Mouse (Mus musculus) olfactory bulb, adult 2 months (tissue): ENCODE data around the gene Id1.

Experiments
- CTCF ChIP-seq: fragments of 200-500 bp; IDR thresholded peaks from 2 replicates; pipeline ENCODE4 v1.5.1; 2012; ENCODE audit warnings: low read depth, mild to moderate bottlenecking, low read length, moderate library complexity; ENCODE audit not compliant: insufficient read depth
- POLR2A ChIP-seq: fragments of 200-500 bp; IDR thresholded peaks from 2 replicates; pipeline ENCODE4 v1.6.1; 2012; ENCODE audit warnings: mild to moderate bottlenecking, low read depth, low read length, moderate library complexity; ENCODE audit not compliant: insufficient read depth

DNA sequence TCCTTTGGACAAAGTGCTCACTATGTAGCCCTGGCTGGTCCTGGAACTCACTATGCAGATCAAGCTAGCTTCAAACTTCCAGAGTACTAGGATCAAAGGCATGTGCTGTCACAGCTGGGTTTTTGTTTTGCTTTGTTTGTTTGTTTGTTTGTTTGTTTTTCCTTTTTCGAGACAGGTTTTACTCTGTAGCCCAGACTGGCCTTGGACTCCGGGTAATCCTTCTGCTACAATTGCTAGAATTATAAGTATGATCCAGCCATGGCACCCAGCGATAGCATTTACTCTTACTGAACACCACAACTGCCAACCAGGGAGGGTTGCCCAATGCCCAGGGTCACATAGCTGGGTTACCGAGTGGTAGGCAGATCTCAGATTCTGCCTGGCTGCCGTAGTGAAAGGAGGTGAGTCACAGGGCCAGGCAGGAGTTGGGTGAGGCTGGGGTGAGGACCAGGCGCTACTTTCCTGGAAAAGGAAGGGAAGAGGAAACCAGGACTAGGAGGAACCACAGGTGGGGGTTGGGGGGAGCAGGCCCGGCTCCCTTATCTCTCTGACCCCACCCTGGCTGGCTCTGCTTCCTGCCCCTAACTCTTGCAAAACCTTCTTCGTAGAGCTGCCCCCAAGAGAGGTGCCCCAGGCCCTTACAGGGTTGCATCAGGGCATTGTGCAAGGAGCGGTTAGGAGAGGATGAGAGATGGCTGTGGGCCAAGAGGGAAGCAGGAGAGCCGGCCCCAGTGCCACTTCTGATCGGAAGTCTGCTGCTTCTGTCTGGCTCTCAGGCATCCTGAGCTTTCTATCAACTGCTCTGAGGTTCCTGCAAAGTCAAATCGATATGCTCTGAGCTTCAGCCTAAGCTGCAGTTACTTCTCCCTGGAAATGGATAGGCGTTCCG lies 5.3 kb downstream of the Id1 start:
- TF ChIP-seq CTCF = no peak
- TF ChIP-seq POLR2A = no peak
